Mouse (Mus musculus) MEL (cell line): ENCODE measurements around the gene Hs3st4. TPM values are rescaled to one million over a fixed set of nuclear protein-coding genes. Genes with fewer than 3 reads are reported as not detected.

Experiments used
- DNase-seq: peaks from one replicate; pipeline ENCODE4 v3.0.0; 2011; ENCODE audit warnings: low read depth, low spot score
- H3K27ac ChIP-seq: 2 replicates; pipeline ENCODE4 v1.5.1; 2012; ENCODE audit warnings: low read depth, mild to moderate bottlenecking, control low read depth, low read length, moderate library complexity; ENCODE audit not compliant: control insufficient read depth
- H3K27me3 ChIP-seq, 2 experiments: fragments of 150-350 bp in 1 of 2; sonication (generic) in 1 of 2; 2 replicates each; pipeline ENCODE4 v1.6.1; 2012; ENCODE audit warnings: low read length in 2 of 2, mild to moderate bottlenecking in 2 of 2, improper control_type of control experiment in 1 of 2, moderate library complexity in 1 of 2; ENCODE audit not compliant: insufficient read depth in 2 of 2, control insufficient read depth in 1 of 2
- H3K36me3 ChIP-seq, 2 experiments: 2 replicates each; pipeline ENCODE4 v1.6.1; 2012 to 2014; ENCODE audit warnings: low read length in 2 of 2, improper control_type of control experiment in 1 of 2, inconsistent platforms in 1 of 2, mild to moderate bottlenecking in 1 of 2; ENCODE audit not compliant: insufficient read depth in 2 of 2, control insufficient read depth in 1 of 2
- H3K4me1 ChIP-seq, 2 experiments: fragments of 150-350 bp in 1 of 2; sonication (generic) in 1 of 2; 2 replicates each; pipeline ENCODE4 v1.6.1; 2012; ENCODE audit warnings: low read length in 2 of 2, improper control_type of control experiment in 1 of 2, mild to moderate bottlenecking in 1 of 2; ENCODE audit not compliant: insufficient read depth in 2 of 2, control insufficient read depth in 1 of 2
- H3K4me3 ChIP-seq, 2 experiments: fragments of 150-350 bp in 1 of 2; sonication (generic) in 1 of 2; 2 replicates each; pipeline ENCODE4 v1.5.1; 2012; ENCODE audit warnings: low read depth in 2 of 2, low read length in 2 of 2, mild to moderate bottlenecking in 2 of 2, moderate library complexity in 2 of 2, control low read depth in 1 of 2, improper control_type of control experiment in 1 of 2; ENCODE audit not compliant: control insufficient read depth in 1 of 2, insufficient read depth in 1 of 2
- H3K79me2 ChIP-seq: 2 replicates; pipeline ENCODE4 v1.6.1; 2012; ENCODE audit warnings: mild to moderate bottlenecking, low read length, moderate library complexity; ENCODE audit not compliant: control insufficient read depth, poor library complexity, insufficient read depth
- H3K9ac ChIP-seq: 2 replicates; pipeline ENCODE4 v1.6.1; 2012; ENCODE audit warnings: low read depth, mild to moderate bottlenecking, control low read depth, low read length, moderate library complexity; ENCODE audit not compliant: control insufficient read depth, poor library complexity, severe bottlenecking
- H3K9me3 ChIP-seq: fragments of 150-350 bp; sonication (generic); replicated peaks from 2 replicates; pipeline ENCODE4 v1.6.1; 2012; ENCODE audit warnings: mild to moderate bottlenecking, low read length, improper control_type of control experiment, moderate library complexity; ENCODE audit not compliant: insufficient read depth
- BHLHE40 ChIP-seq: IDR thresholded peaks from 2 replicates; pipeline ENCODE4 v1.6.1; 2012; ENCODE audit warnings: low read depth, mild to moderate bottlenecking, inconsistent platforms, low read length, improper control_type of control experiment, borderline replicate concordance
- CHD1 ChIP-seq: IDR thresholded peaks from 2 replicates; pipeline ENCODE4 v1.6.1; 2012; ENCODE audit warnings: low read depth, mild to moderate bottlenecking, inconsistent platforms, low read length, improper control_type of control experiment
- CHD2 ChIP-seq: IDR thresholded peaks from 2 replicates; pipeline ENCODE4 v1.6.1; 2011; ENCODE audit warnings: low read length, improper control_type of control experiment
- CTCF ChIP-seq, 3 experiments: IDR thresholded peaks in 2 of 3; conservative IDR thresholded peaks in 1 of 3; 2 replicates each; pipeline ENCODE4 v1.5.1; 2011 to 2012; ENCODE audit warnings: low read length in 3 of 3, low read depth in 2 of 3, mild to moderate bottlenecking in 2 of 3, improper control_type of control experiment in 1 of 3, inconsistent platforms in 1 of 3, mixed read lengths in 1 of 3, moderate library complexity in 1 of 3; ENCODE audit not compliant: control insufficient read depth in 1 of 3, insufficient read depth in 1 of 3, poor library complexity in 1 of 3, severe bottlenecking in 1 of 3
- ELF1 ChIP-seq: IDR thresholded peaks from 2 replicates; pipeline ENCODE4 v1.6.1; 2014; ENCODE audit warnings: low read depth, mild to moderate bottlenecking, inconsistent platforms, low read length, improper control_type of control experiment, moderate library complexity
- EP300 ChIP-seq, 2 experiments: IDR thresholded peaks; 2 replicates each; pipeline ENCODE4 v1.6.1; 2011; ENCODE audit warnings: improper control_type of control experiment in 2 of 2, low read length in 2 of 2, low read depth in 1 of 2, mild to moderate bottlenecking in 1 of 2
- ETS1 ChIP-seq: IDR thresholded peaks from 2 replicates; pipeline ENCODE4 v1.6.1; 2012; ENCODE audit warnings: low read depth, mild to moderate bottlenecking, inconsistent platforms, low read length, improper control_type of control experiment, moderate library complexity
- GATA1 ChIP-seq: IDR thresholded peaks from 2 replicates; pipeline ENCODE4 v1.6.1; 2011; ENCODE audit warnings: low read depth, low read length, improper control_type of control experiment
- HCFC1 ChIP-seq: IDR thresholded peaks from 2 replicates; pipeline ENCODE4 v1.6.1; 2012; ENCODE audit warnings: low read depth, mild to moderate bottlenecking, inconsistent platforms, low read length, improper control_type of control experiment, moderate library complexity
- JUND ChIP-seq: IDR thresholded peaks from 2 replicates; pipeline ENCODE4 v1.6.1; 2011; ENCODE audit warnings: low read depth, mild to moderate bottlenecking, improper control_type of control experiment, low read length
- MAX ChIP-seq: IDR thresholded peaks from 2 replicates; pipeline ENCODE4 v1.6.1; 2011; ENCODE audit warnings: low read length, improper control_type of control experiment
- MAZ ChIP-seq: IDR thresholded peaks from 2 replicates; pipeline ENCODE4 v1.6.1; 2012; ENCODE audit warnings: low read depth, mild to moderate bottlenecking, inconsistent platforms, low read length, improper control_type of control experiment
- MEF2A ChIP-seq: IDR thresholded peaks from 2 replicates; pipeline ENCODE4 v1.6.1; 2014; ENCODE audit warnings: low read depth, mild to moderate bottlenecking, inconsistent platforms, low read length, improper control_type of control experiment; ENCODE audit not compliant: poor library complexity, insufficient replicate concordance, severe bottlenecking; ENCODE audit errors: extremely low read depth
- MYB ChIP-seq: IDR thresholded peaks from 2 replicates; pipeline ENCODE4 v1.6.1; 2011; ENCODE audit warnings: mild to moderate bottlenecking, low read depth, low read length, improper control_type of control experiment
- NRF1 ChIP-seq: IDR thresholded peaks from 2 replicates; pipeline ENCODE4 v1.6.1; 2014; ENCODE audit warnings: low read depth, mild to moderate bottlenecking, inconsistent platforms, low read length, improper control_type of control experiment, moderate library complexity; ENCODE audit not compliant: poor library complexity, insufficient read depth, severe bottlenecking
- POLR2A ChIP-seq, 2 experiments: IDR thresholded peaks; 2 replicates each; pipeline ENCODE4 v1.6.1; 2011 to 2012; ENCODE audit warnings: low read length in 2 of 2, mild to moderate bottlenecking in 2 of 2, control low read depth in 1 of 2, improper control_type of control experiment in 1 of 2, low read depth in 1 of 2, moderate library complexity in 1 of 2; ENCODE audit not compliant: control insufficient read depth in 1 of 2, insufficient read depth in 1 of 2, poor library complexity in 1 of 2
- POLR2AphosphoS2 ChIP-seq: IDR thresholded peaks from 2 replicates; pipeline ENCODE4 v1.6.1; 2011; ENCODE audit warnings: low read length, improper control_type of control experiment
- POLR2AphosphoS5 ChIP-seq: IDR thresholded peaks from 2 replicates; pipeline ENCODE4 v1.6.1; 2012; ENCODE audit warnings: low read depth, borderline replicate concordance, mild to moderate bottlenecking, inconsistent platforms, low read length, moderate library complexity, mixed read lengths
- RCOR1 ChIP-seq: IDR thresholded peaks from 2 replicates; pipeline ENCODE4 v1.6.1; 2012; ENCODE audit warnings: low read depth, mild to moderate bottlenecking, inconsistent platforms, low read length, improper control_type of control experiment
- SIN3A ChIP-seq: IDR thresholded peaks from 2 replicates; pipeline ENCODE4 v1.6.1; 2012; ENCODE audit warnings: low read length, improper control_type of control experiment, inconsistent platforms
- SMC3 ChIP-seq: IDR thresholded peaks from 2 replicates; pipeline ENCODE4 v1.6.1; 2011; ENCODE audit warnings: low read depth, low read length, improper control_type of control experiment
- TAL1 ChIP-seq: IDR thresholded peaks from 2 replicates; pipeline ENCODE4 v1.6.1; 2012; ENCODE audit warnings: mild to moderate bottlenecking, inconsistent platforms, low read length, moderate library complexity, mixed read lengths
- TCF12 ChIP-seq: IDR thresholded peaks from 2 replicates; pipeline ENCODE4 v1.6.1; 2014; ENCODE audit warnings: low read depth, mild to moderate bottlenecking, inconsistent platforms, low read length, improper control_type of control experiment, moderate library complexity
- UBTF ChIP-seq: IDR thresholded peaks from 2 replicates; pipeline ENCODE4 v1.6.1; 2012; ENCODE audit warnings: low read depth, mild to moderate bottlenecking, inconsistent platforms, low read length, improper control_type of control experiment, moderate library complexity, borderline replicate concordance; ENCODE audit not compliant: insufficient read depth
- USF2 ChIP-seq, 2 experiments: IDR thresholded peaks; 2 replicates each; pipeline ENCODE4 v1.6.1; 2011 to 2012; ENCODE audit warnings: improper control_type of control experiment in 2 of 2, low read length in 2 of 2, borderline replicate concordance in 1 of 2, inconsistent platforms in 1 of 2, low read depth in 1 of 2, mild to moderate bottlenecking in 1 of 2; ENCODE audit not compliant: insufficient read depth in 1 of 2
- ZC3H11A ChIP-seq: IDR thresholded peaks from 2 replicates; pipeline ENCODE4 v1.6.1; 2012; ENCODE audit warnings: low read depth, mild to moderate bottlenecking, inconsistent platforms, low read length, improper control_type of control experiment
- ZKSCAN1 ChIP-seq: IDR thresholded peaks from 2 replicates; pipeline ENCODE4 v1.6.1; 2012; ENCODE audit warnings: low read depth, mild to moderate bottlenecking, inconsistent platforms, low read length, improper control_type of control experiment, moderate library complexity
- ZMIZ1 ChIP-seq: IDR thresholded peaks from 2 replicates; pipeline ENCODE4 v1.6.1; 2012; ENCODE audit warnings: low read depth, mild to moderate bottlenecking, inconsistent platforms, low read length, improper control_type of control experiment, moderate library complexity
- ZNF384 ChIP-seq: IDR thresholded peaks from 2 replicates; pipeline ENCODE4 v1.6.1; 2012; ENCODE audit warnings: low read depth, mild to moderate bottlenecking, inconsistent platforms, low read length, improper control_type of control experiment
- polyA plus RNA-seq, 2 experiments: library from polyadenylated mRNA; stranded (reverse) in 1 of 2; unstranded in 1 of 2; fragments of >175 nt in 1 of 2; fragments of >200 nt in 1 of 2; gene quantifications; 2 replicates each; pipeline versions ENCODE4 v1.2.1 to v1.2.4; 2012; ENCODE audit warnings: low replicate concordance in 2 of 2, low read depth in 1 of 2; ENCODE audit not compliant: insufficient read length in 2 of 2, insufficient read depth in 1 of 2, missing spikeins in 1 of 2
- total RNA-seq: library from RNA; depleted of rRNA; stranded (reverse); fragments of 300-350 nt; gene quantifications from 2 replicates; pipeline ENCODE4 v1.2.3, GENCODE M21; 2012

The Hs3st4 gene
- total and polyA plus RNA-seq, 3 experiments = not detected

- no peak overlapping the region for H3K9ac ChIP-seq
- DNase-seq = peak; percentile 16
- no peaks in the 10 kb centered on the region for H3K9me3 ChIP-seq
- no peak overlapping the region for H3K4me3 ChIP-seq
- no peaks in the 10 kb centered on the region for H3K36me3 ChIP-seq
- no peak overlapping the region for H3K27ac ChIP-seq
- TF ChIP-seq SIN3A = no peak
- TF ChIP-seq EP300 (IDR thresholded peaks at IDR 0.05; ENCODE audit: low read depth in 1 of 2, low read length in 2 of 2) = no peak
- no peak for TF ChIP-seq POLR2AphosphoS5
- TF ChIP-seq RCOR1 = no peak
- TF ChIP-seq MAZ = no peak
- TF ChIP-seq POLR2AphosphoS2 = no peak
- no peak for TF ChIP-seq ZKSCAN1
- TF ChIP-seq SMC3 = no peak
- no peak for TF ChIP-seq HCFC1
- no peak for TF ChIP-seq MYB
- no peak for TF ChIP-seq BHLHE40
- no peak for TF ChIP-seq ZMIZ1
- no peak for TF ChIP-seq CHD2
- TF ChIP-seq TAL1 = no peak
- no peak for TF ChIP-seq NRF1
- no peak for TF ChIP-seq ZNF384
- no peaks in the 10 kb centered on the region for H3K79me2 ChIP-seq
- H3K4me1 ChIP-seq = no peaks in the 10 kb centered on the region
- H3K27me3 ChIP-seq = no peaks in the 10 kb centered on the region
Observed at GRCm38 (mm10) chr7:124198811-124199570, 216.3 kb downstream of the Hs3st4 start.

DNA sequence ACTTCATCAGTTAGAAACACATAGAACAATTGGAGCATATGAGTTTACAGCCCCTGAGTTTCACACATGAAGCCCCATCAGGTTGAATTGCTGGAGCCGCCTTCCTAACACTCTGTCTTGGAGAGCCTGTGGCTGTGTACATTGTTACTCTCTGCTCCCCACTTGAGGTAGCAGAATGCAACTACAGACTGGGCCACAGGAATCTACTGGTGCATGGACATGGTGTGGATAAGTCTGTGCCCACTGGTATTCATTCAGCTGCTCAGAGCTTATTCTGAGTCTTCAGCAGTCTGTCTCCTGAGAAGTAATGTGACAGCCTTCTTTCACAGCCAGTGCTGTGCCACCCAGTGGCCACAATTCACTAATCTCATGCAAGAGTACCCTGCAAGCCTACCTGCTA lies 234.3 kb downstream of the Hs3st4 start:
- Histone ChIP-seq H3K9ac (no peak overlapping the region), H3K36me3 (no peaks in the 10 kb centered on the region), H3K27ac (no peak overlapping the region), H3K4me1 (no peaks in the 10 kb centered on the region), H3K9me3 (no peaks in the 10 kb centered on the region), H3K4me3 (no peak overlapping the region), H3K27me3 (no peaks in the 10 kb centered on the region), H3K79me2 (no peaks in the 10 kb centered on the region)
- no peak for TF ChIP-seq CTCF (IDR thresholded peaks at IDR 0.05 in 2 of 3, conservative IDR thresholded peaks at IDR 0.05 in 1 of 3; ENCODE audit: control insufficient read depth in 1 of 3, insufficient read depth in 1 of 3, low read depth in 2 of 3, low read length in 3 of 3, poor library complexity in 1 of 3, severe bottlenecking in 1 of 3)
- TF ChIP-seq USF2 (IDR thresholded peaks at IDR 0.05; ENCODE audit: borderline replicate concordance in 1 of 2, insufficient read depth in 1 of 2, low read depth in 1 of 2, low read length in 2 of 2) = no peak
- TF ChIP-seq TCF12 = no peak
- TF ChIP-seq MEF2A = no peak
- no peak for TF ChIP-seq ZC3H11A
- TF ChIP-seq BHLHE40 = no peak
- no peak for TF ChIP-seq ZKSCAN1
- TF ChIP-seq CHD1 = no peak
- TF ChIP-seq MAX = no peak
- no peak for TF ChIP-seq SMC3
- no peak for TF ChIP-seq ELF1
- TF ChIP-seq JUND = no peak
- TF ChIP-seq ETS1 = no peak
- TF ChIP-seq GATA1 = no peak
- TF ChIP-seq HCFC1 = no peak
- no peak for TF ChIP-seq CHD2
- TF ChIP-seq ZNF384 = no peak
- TF ChIP-seq UBTF = no peak
- no peak for TF ChIP-seq POLR2A (IDR thresholded peaks at IDR 0.05; ENCODE audit: control insufficient read depth in 1 of 2, insufficient read depth in 1 of 2, low read depth in 1 of 2, low read length in 2 of 2, poor library complexity in 1 of 2)
- TF ChIP-seq SIN3A = no peak
- no peak for DNase-seq
